18 mouse cellular contexts compared by ENCODE assay signal in the genomic region with DNA sequence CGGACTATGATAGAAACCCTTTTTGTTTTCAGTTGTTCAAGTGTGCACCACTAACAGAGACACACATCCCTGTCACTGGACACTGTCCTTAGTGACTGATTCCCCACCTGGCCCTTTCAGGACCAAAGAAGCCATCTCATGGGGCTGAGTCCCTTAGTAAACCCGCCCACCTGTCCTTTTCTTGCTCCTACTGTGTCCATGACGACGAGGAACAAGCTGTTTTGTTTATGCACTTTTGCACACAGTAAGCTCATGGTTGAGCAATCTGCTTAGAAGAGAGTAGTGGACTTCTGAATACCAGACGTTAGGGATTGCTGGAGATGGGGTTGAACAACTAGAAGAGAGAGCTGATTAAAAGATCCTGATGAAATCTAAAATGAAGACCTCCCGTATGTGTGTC. TPM values are rescaled to one million over a fixed set of nuclear protein-coding genes. Genes with fewer than 3 reads are reported as not detected.
A peak's percentile ranks its signal among the peaks of the same experiment; 100 is the strongest.
DNase-seq lines count a peak whose midpoint lies in the region; ATAC-seq and TF ChIP-seq lines count a peak whose summit lies in the region.
"Had no signal": no experiment of that assay in that cellular context is flagged by ENCODE, and none has a peak within 500 bp of the region (broad histone marks: within the 10 kb centered on the region; RNA-seq: fewer than 3 reads in every experiment).

No protein-coding gene starts in this region.

- H3K4me3 ChIP-seq in lung, postnatal 0 days (ENCODE audit: low read depth, low read length) = no peak overlapping the region
- no peak overlapping the region for H3K4me3 ChIP-seq in lung, adult 2 months (replicated peaks; ENCODE audit: extremely low read depth, low read depth, low read length)
- H3K4me3 ChIP-seq: embryonic facial prominence, embryonic 10.5 days; embryonic facial prominence, embryonic 12.5 days; forebrain, embryonic 13.5 days; forebrain, embryonic 15.5 days had no signal

- H3K27ac ChIP-seq in lung, postnatal 0 days (ENCODE audit: low read length) = no peak overlapping the region
- H3K27ac ChIP-seq: embryonic facial prominence, embryonic 10.5 days; embryonic facial prominence, embryonic 12.5 days; forebrain, embryonic 13.5 days; forebrain, embryonic 15.5 days had no signal

- TF ChIP-seq POLR2A in lung, adult 2 months (IDR thresholded peaks at IDR 0.05; ENCODE audit: borderline replicate concordance, extremely low read depth, low read depth, low read length) = no peak

- H3K27me3 ChIP-seq in lung, postnatal 0 days (replicated peaks; ENCODE audit: insufficient read depth, low read length) = no peaks in the 10 kb centered on the region
- H3K27me3 ChIP-seq: embryonic facial prominence, embryonic 12.5 days; forebrain, embryonic 13.5 days; forebrain, embryonic 15.5 days had no signal

- no peak for TF ChIP-seq CTCF in lung, postnatal 0 days (IDR thresholded peaks at IDR 0.05)
- TF ChIP-seq CTCF in lung, adult 2 months (IDR thresholded peaks at IDR 0.05; ENCODE audit: insufficient read depth, low read length) = no peak

- ATAC-seq in lung, postnatal 0 days = no peak
- ATAC-seq: forebrain, embryonic 13.5 days; forebrain, embryonic 15.5 days had no signal

- no peaks in the 10 kb centered on the region for H3K9me3 ChIP-seq in lung, postnatal 0 days (ENCODE audit: low read length)
- H3K9me3 ChIP-seq: embryonic facial prominence, embryonic 10.5 days; embryonic facial prominence, embryonic 12.5 days; forebrain, embryonic 13.5 days; forebrain, embryonic 15.5 days had no signal

- no peak for TF ChIP-seq EP300 in lung, postnatal 0 days (IDR thresholded peaks at IDR 0.05)

- 72% methylated on average over 6 of the region's 6 CpGs for WGBS in lung, postnatal 0 days
- WGBS in lung, adult 2 months = 56% methylated on average over 6 of the region's 6 CpGs

- no peaks in the 10 kb centered on the region for H3K36me3 ChIP-seq in lung, postnatal 0 days (ENCODE audit: insufficient read depth, low read length)
- H3K36me3 ChIP-seq: embryonic facial prominence, embryonic 10.5 days; embryonic facial prominence, embryonic 12.5 days; forebrain, embryonic 15.5 days had no signal

- H3K9ac ChIP-seq in lung, postnatal 0 days (replicated peaks; ENCODE audit: low read depth) = no peak overlapping the region
- H3K9ac ChIP-seq: embryonic facial prominence, embryonic 12.5 days; forebrain, embryonic 13.5 days; forebrain, embryonic 15.5 days had no signal

- no peak overlapping the region for H3K4me2 ChIP-seq in lung, postnatal 0 days (replicated peaks; ENCODE audit: low read depth, low read length)
- H3K4me2 ChIP-seq: embryonic facial prominence, embryonic 12.5 days; forebrain, embryonic 13.5 days; forebrain, embryonic 15.5 days had no signal

- peak; percentile 38 for DNase-seq in lung, postnatal 0 days (ENCODE audit: low spot score)
- DNase-seq in lung, adult 2 months = no peak
- peak; percentile 51 for DNase-seq in lung, postnatal 36 days
- no peak for DNase-seq in lung, postnatal 4 days
- DNase-seq in adipocyte (ENCODE audit: low spot score) = peak; percentile 71
- no peak for DNase-seq in right cerebral cortex, postnatal 4 days
- DNase-seq: adrenal gland, adult 8-10 months; adrenal gland, postnatal 14 days; adrenal gland, postnatal 36 days; cerebellum, adult 11-12 months; cerebellum, adult 2 months; cerebellum, adult 9-10 months; cerebellum, postnatal 10 days; cerebellum, postnatal 25 days had no signal

- no peaks in the 10 kb centered on the region for H3K4me1 ChIP-seq in lung, postnatal 0 days (ENCODE audit: insufficient read depth, low read depth, low read length)
- H3K4me1 ChIP-seq in lung, adult 2 months (ENCODE audit: control insufficient read depth, insufficient read depth, low read length) = no peaks in the 10 kb centered on the region
- H3K4me1 ChIP-seq: embryonic facial prominence, embryonic 12.5 days; forebrain, embryonic 13.5 days; forebrain, embryonic 15.5 days had no signal

RNA-seq across cellular contexts. Expression of gene Clic6, which starts 52.8 kb away (rescaled TPM):
- polyA plus RNA-seq in lung, postnatal 0 days (2015; fragmentation: Nextera tagmentation; extraction: Ambion mirVana) = 14.5 and 16.4 TPM in 2 replicates
- 7.6 and 9.5 TPM in 2 replicates for polyA plus RNA-seq in lung, adult 2 months (2012; rRNA removed)

Comparison
In these comparisons a context has a peak if more than half of its experiments do, and no peak if none do; other contexts are left out.
1. DNase-seq: peak in lung, postnatal 0 days (single experiment), lung, postnatal 36 days (single experiment) and adipocyte (single experiment); none in lung, adult 2 months (single experiment), lung, postnatal 4 days (0 of 2) and right cerebral cortex, postnatal 4 days (single experiment).